Mouse (Mus musculus) cerebellum, postnatal 25 days (tissue): ENCODE results near the gene Gm38392.

ENCODE experiments used
- DNase-seq, 2 experiments: peaks; one replicate each; pipeline ENCODE4 v3.0.0; 2021; ENCODE audit warnings: mixed read lengths in 2 of 2

Gene Gm38392

GRCm38 (mm10) chr3:88214971-88215552, 71.9 kb downstream of the Gm38392 start:
- DNase-seq, result peak; percentile 72 to 82

GRCm38 (mm10) chr3:88214197-88214938, 72.6 kb downstream of the Gm38392 start:
- DNase-seq, result peak; percentile 87 to 90

- peak; percentile 18 to 25 for DNase-seq
These were observed 74.0 kb downstream of the Gm38392 start for GRCm38 (mm10) chr3:88213019-88213418.

DNA sequence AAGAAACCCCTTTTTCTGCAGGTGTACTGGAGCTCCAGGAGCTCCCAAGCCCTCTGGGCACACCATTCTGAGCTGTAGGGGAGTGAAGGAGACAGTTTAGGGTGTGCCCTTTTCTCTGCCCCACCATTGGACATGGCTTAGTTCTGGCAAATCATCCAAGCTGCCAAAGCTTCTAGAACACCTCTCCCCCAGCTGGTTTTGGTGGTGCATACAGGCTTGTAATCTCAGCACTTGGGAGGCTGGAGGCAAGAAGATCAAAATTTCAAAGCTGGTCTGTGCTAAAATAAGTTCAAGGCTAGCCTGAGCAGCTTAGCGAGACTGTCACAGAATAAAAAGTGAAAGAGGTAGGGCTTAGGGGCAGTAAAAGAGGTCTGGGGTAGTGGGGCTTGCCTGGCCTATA, 74.7 kb downstream of the Gm38392 start:
- DNase-seq, result peak in 1 of 2 experiments; percentile 24

- DNase-seq, result peak; percentile 11 to 16
These were observed 76.1 kb downstream of the Gm38392 start for GRCm38 (mm10) chr3:88210918-88211317.

GRCm38 (mm10) chr3:88210121-88210520, 76.9 kb downstream of the Gm38392 start:
- peak; percentile 8 to 9 for DNase-seq

DNA sequence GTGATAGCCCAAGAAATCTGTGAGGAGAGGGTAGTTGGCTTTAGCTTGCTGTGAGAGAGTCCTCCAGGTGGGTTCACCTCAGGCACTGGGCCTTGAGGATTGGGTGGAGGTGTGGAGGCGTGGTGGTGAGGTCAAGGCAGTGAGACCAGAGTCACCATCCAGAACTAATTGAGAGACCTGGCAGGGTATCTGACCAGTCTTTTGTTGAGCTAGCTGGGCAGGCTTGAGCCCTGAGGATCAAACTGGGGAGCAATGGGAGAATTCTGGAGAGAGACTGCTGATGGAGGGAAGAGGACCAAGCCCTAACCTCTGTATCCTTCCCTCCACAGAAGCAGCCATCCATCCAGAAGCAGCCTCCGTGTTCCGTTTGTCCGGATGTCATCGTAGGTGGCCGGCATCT, 77.7 kb downstream of the Gm38392 start:
- peak; percentile 37 to 51 for DNase-seq

GRCm38 (mm10) chr3:88208226-88208720, 78.7 kb downstream of the Gm38392 start:
- DNase-seq, result peak; percentile 28 to 35

DNA sequence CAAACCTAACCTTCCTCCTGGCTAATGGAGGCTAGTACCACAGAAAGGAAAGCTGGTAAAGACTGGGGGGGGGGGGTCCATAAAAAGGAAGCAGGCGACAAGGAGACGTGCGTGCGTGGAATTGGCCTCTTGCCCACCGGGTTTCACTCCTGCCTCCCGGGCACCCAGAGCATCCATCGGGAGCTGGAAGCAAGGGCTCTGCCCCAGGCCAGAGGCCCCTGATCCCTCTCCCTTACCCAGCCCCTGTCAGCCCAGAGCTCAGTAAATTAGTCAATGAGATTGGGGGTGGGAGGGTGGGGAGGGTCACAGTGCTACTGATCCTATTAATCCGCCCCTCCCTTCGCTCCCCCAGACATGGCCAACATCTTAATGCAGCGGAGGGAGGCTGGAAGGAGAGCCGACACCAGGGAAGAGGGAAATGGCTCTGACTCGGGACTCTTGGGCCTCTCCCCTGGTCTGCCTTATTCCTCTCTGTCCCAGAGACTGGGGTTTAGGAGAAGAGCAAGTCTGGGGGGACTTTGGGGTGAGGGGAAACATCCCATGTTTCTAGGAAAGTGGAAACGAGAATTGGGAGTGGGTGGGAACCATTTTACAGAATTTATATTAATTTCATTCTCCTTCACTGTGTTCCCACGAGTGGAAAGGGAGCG, 79.4 kb downstream of the Gm38392 start:
- peak; percentile 65 to 66 for DNase-seq

DNA sequence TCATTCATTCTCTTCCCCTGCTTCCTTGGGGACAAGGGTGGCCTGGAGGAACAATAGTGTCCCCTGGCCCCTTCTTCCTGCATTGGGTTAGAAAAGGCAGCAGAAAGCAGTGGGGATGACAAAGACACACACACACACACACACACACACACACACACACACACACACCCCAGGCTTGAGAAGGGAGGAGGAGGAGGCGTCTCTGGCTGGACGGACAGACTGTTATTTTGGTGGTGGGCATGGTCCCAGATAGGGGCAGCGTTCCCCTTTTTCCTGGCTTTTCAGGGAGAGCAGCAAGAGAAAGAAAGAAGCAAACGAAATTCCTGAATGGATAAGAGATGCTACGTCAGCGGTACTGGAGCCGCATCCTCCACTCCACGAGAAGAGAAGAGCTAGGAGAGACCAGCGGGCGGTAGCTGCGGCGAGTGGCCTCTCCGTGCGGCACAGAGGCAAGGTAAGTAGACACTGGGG, 80.1 kb downstream of the Gm38392 start:
- peak; percentile 84 to 86 for DNase-seq

DNA sequence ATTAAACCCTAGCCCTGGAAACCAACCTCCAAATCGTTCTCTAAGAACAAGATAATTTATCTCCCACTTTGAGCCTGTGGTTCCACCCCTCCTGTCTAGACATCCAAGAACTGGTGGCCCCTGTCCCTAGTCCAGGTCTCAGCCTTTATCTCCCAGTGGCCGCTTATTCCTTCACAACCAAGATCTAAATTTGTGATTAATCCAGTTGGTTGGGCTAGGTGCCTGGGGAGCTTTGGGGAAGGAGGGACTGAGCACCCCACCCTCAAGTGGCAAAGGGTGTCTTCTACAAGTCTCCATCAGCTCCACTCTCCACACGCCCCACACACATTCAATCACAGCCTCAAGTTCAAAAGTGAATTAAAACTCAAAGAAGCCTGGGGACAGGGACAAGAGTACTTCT, 80.5 kb downstream of the Gm38392 start:
- DNase-seq, result peak in 1 of 2 experiments; percentile 28

- peak; percentile 15 to 38 for DNase-seq
These were observed 81.2 kb downstream of the Gm38392 start for GRCm38 (mm10) chr3:88205563-88206491.

DNA sequence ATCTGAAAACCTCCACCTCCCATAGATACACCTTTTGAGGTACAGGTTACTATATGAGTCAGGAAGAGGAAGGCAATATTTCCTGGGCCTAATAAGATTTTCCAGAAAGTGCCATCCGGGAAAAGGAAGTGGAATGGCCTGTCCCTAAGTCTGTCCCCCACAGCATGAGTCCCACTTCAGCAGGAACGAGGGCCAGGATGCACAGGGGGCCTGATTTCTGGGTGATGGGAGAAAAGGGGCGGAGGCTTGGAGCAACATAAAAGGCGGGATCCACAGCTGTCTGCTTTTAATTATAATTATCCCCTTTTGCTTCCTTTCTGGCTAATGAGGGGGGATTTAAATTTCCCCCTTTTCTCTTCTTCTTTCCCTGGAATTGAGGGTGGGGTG, 81.8 kb downstream of the Gm38392 start:
- DNase-seq, result peak in 1 of 2 experiments; percentile 20

DNA sequence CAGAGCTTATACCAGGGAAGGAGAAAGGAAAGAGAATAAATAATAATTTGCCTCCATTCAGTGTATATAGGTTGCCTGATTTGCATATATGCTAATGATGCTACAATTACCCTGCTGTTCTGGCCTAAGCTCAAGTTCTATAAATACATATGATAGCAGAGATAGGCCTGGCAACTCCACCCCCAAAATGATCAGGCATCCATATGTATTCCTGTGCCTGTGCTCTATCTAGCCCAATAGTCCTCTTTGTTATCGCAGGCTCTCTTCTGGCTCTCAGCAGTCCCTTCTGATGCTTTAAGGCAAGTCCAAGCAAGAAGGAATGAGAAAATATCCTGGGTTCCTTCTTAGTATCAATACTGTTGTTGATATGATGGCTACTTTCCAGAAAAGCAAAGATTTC, 82.3 kb downstream of the Gm38392 start:
- no peak for DNase-seq

DNA sequence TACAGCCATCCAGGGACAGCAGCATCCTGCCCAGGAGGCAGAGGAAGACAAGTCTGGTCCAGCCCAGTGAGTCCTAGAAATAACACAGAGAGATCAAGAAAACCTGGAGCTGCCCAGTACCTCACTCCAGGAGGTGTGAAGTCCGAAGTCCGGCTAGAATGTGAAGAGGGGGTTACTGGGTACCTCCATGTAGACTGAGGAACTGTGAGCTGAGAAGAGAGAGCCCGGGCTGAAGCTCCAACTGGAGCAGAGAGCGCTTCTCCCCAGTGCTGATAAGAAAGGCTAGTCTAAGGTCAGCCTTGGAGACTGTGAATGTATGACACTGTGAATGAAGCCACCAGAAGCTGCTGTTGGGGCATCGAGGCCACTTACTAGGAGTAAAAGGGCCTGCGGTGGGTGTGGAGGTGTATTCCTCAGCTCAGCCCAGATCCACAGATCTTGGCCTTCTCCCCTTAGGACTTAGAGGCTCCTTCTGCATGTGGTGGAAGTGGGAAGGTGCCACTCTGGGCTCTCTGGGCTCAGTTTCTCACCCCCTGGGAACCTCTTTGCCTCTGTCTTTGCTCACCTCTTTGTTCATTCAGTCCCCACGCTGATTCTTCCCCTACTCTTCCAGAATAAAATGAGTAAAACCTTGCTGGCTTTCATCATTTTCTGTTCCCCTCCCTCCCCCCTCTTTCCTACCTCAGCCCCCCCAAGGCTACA, 82.9 kb downstream of the Gm38392 start:
- peak; percentile 20 to 45 for DNase-seq

- DNase-seq, result peak; percentile 11 to 35
These were observed 83.6 kb downstream of the Gm38392 start for GRCm38 (mm10) chr3:88203456-88203855.

- DNase-seq, result peak; percentile 26 to 36
These were observed 84.0 kb downstream of the Gm38392 start for GRCm38 (mm10) chr3:88202986-88203385.

- DNase-seq, result peak in 1 of 2 experiments; percentile 25
These were observed 85.4 kb downstream of the Gm38392 start for GRCm38 (mm10) chr3:88201640-88202039.

DNA sequence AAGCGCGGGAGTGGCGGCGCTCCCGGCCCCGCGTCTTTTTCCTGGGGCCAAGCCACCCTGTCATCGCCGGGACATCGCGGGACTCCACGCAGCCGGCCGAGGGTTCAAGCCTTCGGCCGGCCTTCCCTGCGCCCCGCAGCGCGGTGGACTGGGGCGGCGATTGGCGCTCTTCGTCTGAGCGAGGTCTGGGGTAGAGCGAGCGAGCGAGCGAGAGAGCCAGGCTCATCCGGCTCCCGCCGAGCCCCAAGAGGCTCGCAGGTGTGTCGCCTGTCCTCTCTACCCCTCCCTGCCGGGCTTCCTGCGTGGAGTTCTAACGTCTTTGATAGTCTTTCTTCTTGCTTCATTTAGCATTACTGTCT, 86.1 kb downstream of the Gm38392 start:
- peak in 1 of 2 experiments; percentile 75 for DNase-seq

DNA sequence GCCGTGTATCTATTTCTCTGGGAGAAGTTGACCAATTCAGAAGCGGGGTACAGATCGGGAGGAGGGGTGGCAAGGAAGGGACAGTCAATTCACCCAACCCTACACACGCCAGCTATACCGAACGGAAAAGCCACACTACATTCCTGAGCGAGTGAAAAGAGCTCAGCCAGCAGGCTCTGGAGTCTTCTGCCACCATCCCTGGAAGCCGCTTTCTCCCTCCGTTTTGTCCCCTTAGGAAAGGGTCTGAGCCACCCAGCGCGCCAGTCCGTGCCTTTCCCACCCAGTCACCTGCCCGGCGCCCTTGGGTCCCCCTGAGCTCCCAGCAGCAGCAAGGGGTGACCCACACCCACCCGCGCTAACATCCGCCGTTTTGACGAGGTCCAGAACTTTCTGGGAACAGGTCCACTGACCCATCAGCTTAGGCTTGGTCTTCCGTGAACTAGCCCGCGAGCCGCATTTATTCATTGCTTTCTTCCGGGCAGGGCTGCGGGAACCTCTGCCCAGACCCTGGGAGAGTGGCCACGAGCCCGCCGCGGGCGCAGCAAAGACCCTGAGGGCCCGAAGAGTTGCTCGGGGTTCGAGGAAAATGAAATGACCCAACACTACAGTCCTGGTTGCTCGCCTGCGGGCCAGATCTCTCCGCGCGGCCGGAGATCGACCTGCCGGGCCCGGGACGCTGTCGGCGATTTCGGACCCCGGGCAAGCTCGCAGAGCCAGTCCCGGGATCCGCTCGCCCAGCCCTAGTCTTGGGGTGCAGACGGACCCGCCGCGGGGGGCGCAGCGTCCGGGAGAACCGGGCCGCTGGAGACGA, 86.6 kb downstream of the Gm38392 start:
- DNase-seq, result peak; percentile 64 to 75
